Mouse (Mus musculus): ENCODE measurements around the gene Rrm1.
"Not testable (repeated sequence)": the region's sequence is repeated elsewhere in the genome, so short reads cannot be mapped to it uniquely, and the experiment has no call there.

Rrm1 gene

DNA sequence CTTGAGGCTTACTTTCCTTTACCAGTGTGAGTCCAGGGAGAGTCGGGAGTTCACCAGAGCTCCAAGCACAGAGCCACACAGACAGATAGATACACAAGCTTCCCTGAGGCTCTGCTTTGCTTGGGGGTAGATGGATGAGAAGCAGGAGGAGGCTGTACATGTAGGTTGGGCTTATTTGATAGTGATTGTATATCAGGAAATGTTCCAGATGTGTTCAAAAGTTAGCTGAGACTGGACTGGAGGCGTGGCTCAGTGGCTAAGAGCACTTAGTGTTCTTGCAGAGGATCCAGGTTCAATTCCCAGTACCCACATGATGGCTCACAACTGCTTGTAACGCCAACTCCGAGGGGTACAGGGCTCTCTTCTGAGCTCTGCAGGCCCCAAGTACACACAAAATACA is 36.9 kb downstream of the Rrm1 start:
- DNase-seq (ENCODE audit: low spot score) = no peak

DNA sequence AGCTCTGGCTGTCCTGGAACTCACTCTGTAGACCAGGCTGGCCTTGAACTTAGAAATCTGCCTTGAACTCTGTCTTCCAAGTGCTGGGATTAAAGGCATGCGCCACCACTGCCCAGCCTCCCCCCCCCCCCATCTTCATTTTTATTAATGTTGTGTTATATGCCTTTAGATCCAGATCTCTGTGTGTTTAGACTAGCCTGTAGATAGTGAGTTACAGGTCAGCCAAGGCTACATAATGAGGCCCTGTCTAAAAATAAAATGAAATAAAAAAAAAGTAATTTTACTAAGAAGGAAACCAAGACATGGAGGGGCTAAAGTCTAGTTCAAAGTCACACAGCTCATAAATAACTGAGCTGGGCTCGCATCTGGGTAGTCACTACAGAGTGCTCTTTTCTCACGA is 37.4 kb downstream of the Rrm1 start:
- no peak for DNase-seq (ENCODE audit: low spot score)

DNA sequence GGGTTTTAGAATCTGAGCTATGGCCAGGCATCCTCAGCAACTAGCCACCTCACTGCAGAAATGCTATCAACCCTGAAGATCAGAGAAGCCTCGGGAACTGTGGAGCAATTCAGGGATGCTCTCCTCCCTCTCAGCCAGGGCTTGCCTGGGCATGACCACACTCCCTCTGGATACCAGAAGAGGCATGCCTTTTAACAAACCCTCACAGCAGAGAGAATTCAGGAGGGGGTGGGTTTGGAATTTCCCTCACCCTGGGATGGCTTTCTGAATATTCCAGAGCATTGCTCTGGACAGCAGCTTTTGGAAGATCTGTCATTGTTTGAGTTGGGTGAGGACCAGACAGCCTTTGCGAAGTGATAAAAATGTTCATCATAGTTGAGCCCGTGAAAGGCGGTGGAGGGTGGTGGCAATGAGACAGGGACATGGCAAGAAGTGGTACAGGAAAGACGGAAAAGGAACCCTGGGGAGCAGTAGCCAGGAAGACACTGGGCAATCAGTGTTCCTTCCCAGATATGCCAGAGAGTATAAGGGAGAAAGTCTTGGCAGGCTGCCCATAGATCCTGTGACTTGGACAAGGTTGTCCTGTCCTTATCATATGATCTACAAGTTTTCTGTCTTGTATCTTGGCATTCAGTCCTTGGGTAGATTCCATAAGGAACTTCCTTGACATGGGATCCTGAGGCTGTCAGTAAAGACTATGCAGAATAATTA is 38.0 kb downstream of the Rrm1 start:
- DNase-seq (ENCODE audit: low spot score) = no peak

DNA sequence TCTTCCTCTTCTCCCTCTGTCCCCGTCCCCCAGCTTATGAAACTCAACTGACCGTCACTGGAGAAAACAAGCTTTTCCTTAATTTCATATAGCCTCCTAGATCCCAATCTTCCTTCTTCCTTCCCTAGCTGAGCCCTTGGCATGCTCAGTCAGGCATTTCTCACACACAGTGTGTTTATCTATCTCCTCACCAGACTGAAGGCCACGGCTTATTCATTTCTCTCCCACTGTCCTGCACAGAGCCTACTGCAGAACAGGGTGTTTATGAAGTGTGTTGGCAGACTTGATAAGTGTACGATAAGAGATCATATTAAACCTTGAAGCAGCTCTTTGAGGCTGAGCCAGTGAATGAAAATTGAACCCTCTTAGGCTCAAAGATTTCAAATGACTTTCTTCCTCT is 39.3 kb downstream of the Rrm1 start:
- DNase-seq (ENCODE audit: low spot score) = no peak

DNA sequence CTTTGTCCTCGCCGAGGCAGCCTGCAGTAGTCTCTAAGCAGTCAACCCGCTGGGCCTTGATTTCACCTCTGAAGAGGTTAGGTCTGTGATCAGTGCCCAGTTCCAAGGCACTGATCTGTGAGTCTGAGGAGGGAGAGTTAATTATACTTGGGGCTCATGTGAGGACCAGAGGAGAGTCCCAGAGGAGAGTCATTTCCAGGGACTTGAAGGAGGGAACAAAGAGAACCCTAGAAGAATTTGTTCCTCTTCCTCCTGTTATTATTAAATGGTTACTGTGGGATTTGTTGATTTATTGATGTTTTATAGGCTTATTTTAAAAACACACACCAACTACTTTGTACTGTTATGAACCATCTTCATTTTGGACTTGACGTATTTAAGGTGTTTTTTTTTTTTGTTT is 40.1 kb downstream of the Rrm1 start, which contains the start of gene Olfr543:
Olfr543 (minus strand) TSS at position 101 of the 400 bp plus-strand sequence.
- no peak for DNase-seq (ENCODE audit: low spot score)

DNA sequence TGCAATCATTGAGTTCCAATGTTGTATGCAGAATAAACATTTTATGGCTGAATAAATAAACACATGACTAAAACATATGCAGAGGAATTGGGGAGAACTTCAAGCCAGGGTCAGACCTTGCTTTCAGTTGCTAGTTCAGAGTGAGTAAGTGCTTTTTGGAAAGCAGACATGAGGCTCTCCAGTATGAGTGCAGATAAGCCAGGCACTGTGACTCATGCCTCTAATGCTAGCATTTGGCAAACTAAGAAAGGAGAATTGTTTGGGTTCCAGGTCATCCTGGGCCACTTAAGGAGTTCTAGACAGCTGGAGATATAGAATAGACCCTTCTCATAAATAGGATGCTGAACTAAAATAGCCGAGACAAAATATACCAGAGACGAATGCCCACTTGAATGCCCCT is 42.2 kb downstream of the Rrm1 start:
- no peak for DNase-seq (ENCODE audit: low spot score)

DNA sequence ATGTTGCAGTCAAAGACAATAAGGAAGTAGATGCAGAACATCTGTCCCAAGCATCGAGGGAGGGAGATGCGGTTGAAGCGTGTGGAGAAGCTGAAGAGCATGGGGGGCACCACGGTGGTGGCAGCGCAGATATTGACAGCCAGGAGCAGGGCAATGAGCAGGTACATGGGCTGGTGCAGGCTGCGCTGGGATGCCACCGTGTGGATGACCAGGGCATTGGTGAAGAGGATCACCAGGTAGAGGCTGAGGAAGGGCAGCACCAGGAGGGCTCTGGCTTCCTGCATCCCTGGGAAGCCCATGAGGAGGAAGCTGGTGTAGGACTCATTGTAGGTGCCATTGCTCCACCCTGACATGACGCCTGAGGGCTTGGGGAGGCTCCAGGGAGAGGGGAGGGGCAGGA is 43.3 kb downstream of the Rrm1 start:
- DNase-seq (ENCODE audit: low spot score) = not testable (repeated sequence)

DNA sequence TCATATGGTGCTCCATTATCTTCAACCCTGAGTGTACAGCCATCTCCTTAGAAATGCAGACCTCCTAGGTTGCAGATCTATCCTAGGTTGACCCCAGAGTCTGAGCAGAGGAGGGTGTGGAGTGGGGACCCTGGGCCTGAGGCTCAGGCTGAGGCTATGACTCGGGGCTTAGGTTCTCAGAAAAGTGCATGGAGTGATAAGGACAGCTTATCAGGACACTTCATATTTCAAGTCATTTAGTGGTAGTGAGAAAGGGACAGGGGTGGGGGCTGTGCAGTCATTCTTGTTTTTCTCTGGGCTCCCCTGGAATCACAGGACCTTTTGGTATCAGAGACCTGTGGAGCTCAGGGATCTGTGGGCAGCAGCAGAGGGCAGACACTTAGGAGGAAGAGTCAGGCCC is 44.6 kb downstream of the Rrm1 start:
- DNase-seq (ENCODE audit: low spot score) = no peak

DNA sequence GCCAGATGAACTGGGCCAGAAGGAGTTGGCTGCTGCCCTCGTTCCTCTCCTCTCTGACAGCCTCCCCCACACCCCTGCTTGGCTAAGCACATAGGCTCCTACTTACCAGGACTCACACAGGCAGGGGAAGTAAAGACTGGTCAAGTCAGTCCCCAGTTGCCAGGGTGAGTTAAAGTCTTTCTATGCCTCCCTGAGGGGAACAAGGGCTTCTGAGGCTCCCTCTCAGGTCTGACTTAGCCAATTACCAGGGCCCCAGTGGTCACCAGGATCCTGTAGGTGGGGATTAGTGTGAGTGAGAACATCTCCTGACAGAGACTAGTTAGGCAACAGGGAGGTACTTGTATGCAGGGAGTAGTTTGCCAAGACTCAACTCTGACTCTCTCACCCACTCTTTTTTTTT is 46.7 kb downstream of the Rrm1 start, which contains the start of gene Olfr544:
Olfr544 (minus strand) TSS at position 153 of the 400 bp plus-strand sequence.
- DNase-seq (ENCODE audit: low spot score) = no peak

DNA sequence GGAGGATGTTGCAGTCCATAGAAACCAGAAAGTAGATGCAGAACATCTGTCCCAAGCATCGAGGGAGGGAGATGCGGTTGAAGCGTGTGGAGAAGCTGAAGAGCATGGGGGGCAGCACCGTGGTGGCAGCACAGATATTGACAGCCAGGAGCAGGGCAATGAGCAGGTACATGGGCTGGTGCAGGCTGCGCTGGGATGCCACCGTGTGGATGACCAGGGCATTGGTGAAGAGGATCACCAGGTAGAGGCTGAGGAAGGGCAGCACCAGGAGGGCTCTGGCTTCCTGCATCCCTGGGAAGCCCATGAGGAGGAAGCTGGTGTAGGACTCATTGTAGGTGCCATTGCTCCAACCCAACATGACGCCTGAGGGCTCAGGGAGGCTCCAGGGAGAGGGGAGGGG is 52.9 kb downstream of the Rrm1 start:
- DNase-seq (ENCODE audit: low spot score) = not testable (repeated sequence)

DNA sequence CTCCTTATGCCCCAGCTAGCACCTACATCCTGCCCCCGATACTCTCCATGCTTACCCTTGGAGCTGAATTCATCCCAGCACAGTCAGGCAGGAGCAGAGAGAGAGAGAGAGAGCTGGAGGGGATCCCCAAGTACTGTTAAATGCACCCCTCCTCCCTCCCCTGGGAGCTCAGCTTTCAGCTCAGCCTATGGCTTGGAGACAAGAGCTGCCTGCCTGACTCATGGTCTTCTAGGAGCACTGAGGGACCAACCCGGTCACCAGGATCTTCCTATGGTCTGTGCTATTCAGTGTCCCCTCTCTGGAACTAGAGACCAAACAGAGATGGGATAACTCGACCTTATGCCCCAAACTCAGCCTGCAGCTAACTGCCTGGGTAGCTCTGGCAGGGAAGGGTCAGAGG is 58.0 kb downstream of the Rrm1 start, which contains the start of gene Olfr545:
Olfr545 (minus strand) TSS at position 101 of the 400 bp plus-strand sequence.
- no peak for DNase-seq (ENCODE audit: low spot score)

DNA sequence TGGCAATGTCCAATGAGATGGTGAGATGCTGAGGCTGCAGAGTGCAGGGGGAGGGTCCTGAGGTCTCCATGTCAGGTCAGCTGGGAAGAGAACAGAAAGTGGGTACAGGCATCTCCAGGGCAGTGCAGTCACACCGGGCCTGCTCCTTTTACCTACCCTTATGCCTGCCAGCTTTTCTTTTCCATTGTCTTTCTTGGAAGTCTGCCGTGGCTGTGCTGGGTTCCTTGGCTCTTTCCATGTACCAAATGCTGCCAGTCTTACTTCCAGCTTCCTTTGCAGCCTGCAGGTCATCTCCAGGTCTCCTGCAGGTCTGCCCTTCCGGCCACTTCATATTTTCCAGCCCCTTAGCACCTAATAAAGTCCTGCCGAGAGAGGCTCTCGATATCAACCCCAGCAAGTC is 60.5 kb downstream of the Rrm1 start:
- no peak for DNase-seq (ENCODE audit: low spot score)

DNA sequence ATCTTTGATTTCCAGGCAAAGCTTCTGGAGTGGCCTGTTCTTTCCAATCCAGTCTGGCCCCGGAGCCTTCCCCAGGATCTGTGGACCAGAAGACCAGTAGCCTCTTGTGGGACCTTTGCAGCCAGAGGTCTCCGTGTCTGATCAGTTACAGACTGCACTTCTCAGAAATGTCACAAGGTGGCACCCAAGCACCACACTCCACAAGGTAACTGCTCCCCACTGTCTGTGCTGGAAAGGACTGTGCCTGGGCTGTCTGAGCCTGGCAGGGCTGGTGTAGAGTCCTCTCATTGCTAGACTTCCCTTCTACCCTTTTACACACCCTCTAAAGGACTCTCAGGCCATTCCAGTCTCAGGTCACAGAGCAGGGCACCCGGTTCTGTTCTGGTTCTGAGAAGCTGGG is 65.4 kb downstream of the Rrm1 start:
- DNase-seq (ENCODE audit: low spot score) = peak; percentile 86

DNA sequence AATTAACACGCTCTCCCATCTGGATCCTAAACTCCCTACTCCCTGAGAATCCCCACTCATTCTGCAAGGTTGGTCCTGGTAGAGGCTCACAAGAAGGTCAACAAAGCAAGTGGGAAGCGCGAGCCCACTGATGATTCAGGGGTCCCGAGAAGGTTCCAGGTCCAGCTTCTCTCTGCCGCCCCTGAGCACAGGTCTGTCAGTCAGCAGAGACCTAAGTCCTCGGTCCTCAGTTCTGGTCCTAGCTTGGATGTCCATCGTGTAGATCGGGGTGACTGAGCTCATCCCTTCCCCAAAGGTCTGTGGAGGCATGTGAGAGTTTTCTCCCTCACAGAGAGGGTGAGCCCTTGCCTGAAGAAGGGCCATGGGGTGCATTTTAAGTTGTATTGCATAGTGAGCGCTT is 66.6 kb downstream of the Rrm1 start:
- no peak for DNase-seq (ENCODE audit: low spot score)

DNA sequence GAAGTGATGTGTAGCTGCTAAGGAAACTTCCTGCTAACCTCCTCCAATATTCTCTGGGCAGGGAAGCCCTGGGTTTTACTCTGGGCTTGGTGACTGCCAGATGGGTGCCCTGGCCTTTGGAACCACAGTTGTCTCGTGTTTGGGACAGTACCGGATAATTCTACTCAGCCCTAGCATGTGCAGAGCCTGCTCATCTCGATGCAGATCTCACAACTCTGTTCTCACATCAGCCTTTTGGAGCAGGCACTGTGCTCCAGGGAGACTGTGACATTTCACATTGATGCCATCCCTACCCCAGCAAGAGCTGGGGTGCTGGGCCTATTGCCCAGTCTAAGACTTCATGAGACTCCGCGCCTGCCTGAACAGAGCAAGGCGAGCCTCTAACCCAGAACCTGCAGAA is 67.2 kb downstream of the Rrm1 start:
- DNase-seq (ENCODE audit: low spot score) = no peak

DNA sequence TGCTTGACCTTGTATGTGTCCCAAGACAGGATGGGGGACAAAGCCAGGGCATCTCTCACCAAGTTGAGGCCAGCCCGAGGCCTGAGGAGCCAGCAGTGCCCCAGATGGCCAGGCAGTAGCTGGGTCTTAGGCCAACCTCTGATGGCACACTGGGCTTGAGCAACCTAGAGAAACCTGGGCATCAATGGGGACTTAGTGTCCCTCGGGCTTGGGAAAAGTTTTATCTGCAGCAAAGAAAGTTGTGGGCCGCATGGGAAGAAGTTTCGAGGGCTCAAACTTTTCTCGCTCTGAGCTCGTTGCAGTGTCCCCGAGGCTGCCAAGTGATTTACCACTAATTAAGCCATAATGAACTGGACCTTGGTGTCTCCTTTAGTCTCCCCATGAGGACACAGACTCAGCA is 68.2 kb downstream of the Rrm1 start:
- DNase-seq (ENCODE audit: low spot score) = no peak

DNA sequence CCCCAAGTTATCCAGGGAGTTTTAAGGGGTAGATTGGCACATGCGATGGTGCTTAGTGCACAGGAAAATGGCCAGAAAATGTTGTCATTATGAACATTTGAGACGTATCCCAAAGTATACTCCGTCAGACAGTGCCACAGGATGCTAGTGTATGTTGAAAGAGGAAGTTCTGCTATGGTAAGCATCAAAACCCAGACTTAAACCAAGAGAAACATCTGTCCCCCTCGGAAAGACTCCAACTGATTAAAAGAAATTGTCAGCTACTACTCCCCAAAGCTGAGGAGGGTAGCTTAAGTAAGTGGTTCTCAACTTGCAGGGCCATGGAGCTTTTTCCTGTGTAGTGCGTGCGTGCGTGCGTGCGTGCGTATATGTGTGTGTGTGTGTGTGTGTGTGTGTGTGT is 70.4 kb downstream of the Rrm1 start:
- no peak for DNase-seq (ENCODE audit: low spot score)

DNA sequence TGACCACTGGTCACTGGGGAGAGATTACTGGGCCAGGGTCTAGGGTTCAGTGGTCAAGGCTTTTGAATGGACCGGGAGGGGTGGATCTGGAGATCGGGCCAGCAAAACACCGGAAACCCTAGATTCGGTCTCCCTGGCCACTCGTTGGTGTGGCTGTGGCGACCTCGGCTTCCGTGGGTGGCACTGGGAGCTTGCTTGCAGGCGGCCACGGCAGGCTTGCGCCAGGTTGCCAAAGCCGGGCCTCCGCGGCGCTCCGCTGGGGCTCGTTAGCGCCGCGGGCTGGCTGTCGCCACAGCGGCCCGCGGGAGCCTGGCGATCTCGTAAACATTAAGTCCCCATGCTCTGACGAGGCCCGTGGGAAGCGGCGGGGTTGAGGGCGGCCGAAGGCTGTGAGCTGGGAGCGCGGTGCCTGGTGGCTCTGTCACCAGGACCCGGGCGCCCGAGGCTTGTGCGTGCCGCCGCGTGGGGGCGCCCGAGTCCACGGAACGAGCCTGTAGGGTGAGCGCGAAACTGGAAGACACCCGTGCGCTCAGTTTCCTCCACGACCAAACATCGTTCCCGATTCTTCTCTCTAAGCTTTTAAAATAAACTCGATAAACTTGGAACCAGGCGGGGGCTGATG is 71.4 kb downstream of the Rrm1 start:
- DNase-seq (ENCODE audit: low spot score) = peak; percentile 91

DNA sequence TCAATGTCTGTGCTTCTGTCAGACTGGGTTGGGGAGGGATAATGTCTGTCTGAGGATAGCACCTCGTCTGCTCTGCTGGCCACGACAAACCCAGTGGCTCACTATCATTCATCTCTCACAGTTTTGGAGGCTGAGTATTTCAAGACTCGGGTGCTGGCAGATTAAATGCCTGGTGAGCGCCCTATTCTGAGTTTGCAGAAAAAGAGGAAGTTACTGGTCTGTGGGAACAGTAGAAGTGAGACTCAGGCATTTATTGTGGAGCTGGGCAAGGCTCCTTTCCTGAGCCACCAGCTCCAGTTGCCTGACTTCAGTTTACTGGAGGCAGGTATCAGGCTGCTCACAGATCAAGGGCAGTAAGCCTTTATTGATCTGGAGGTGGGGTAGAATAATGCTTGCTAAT is 72.6 kb downstream of the Rrm1 start:
- DNase-seq (ENCODE audit: low spot score) = no peak

DNA sequence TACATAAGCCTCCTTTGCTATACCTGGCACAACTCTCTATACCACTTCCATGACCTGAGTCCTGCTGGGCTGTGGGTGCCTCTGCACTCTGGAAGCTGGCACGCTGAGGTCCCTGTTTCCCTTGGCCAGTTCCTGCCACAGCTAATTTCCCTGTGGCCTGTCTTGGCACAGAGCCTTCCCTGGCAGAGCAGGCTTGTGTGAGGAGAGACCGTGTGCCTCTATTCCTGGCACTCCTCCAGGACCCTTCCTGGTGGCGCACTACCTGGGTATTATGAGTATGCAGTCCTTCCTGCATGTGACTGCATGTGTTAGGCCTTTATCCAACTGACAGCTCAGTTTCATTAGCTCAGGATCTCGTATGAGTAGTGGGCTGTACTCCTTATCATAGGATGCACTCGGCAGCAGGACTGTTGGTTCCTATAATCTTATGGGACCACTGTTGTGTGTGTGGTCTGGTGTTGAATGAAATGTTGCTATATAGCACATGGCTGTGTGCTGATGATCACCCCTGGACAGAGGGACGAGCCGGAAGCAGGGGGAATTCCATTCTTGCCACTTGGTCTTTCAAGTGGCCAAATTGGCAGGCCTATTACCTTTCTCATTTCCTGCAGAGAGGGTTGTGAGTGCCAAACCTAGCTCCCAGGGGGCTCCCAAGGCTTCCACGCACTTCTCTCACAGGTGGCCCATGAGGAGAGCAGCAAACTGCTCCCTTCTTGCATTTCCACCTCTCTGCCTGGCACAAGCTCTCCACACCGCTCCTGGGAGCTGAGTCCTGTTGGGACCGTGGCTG is 75.0 kb downstream of the Rrm1 start:
- no peak for DNase-seq (ENCODE audit: low spot score)

DNA sequence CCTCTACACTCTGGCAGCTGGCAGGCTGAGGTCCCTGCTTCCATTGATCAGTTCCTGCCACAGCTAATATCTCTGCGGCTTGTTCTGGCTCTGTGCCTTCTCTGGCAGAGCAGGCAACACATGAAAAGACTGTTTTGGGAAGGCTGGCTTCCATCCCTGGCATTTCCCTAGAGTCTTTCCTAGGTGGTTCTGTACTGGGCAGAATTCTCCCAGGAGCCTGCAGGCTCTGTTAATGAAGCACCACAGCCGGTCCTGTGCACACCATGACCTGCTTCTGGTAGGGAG is 75.5 kb downstream of the Rrm1 start:
- no peak for DNase-seq (ENCODE audit: low spot score)
